Mouse (Mus musculus): ENCODE data around the gene Nmrk2.

DNA sequence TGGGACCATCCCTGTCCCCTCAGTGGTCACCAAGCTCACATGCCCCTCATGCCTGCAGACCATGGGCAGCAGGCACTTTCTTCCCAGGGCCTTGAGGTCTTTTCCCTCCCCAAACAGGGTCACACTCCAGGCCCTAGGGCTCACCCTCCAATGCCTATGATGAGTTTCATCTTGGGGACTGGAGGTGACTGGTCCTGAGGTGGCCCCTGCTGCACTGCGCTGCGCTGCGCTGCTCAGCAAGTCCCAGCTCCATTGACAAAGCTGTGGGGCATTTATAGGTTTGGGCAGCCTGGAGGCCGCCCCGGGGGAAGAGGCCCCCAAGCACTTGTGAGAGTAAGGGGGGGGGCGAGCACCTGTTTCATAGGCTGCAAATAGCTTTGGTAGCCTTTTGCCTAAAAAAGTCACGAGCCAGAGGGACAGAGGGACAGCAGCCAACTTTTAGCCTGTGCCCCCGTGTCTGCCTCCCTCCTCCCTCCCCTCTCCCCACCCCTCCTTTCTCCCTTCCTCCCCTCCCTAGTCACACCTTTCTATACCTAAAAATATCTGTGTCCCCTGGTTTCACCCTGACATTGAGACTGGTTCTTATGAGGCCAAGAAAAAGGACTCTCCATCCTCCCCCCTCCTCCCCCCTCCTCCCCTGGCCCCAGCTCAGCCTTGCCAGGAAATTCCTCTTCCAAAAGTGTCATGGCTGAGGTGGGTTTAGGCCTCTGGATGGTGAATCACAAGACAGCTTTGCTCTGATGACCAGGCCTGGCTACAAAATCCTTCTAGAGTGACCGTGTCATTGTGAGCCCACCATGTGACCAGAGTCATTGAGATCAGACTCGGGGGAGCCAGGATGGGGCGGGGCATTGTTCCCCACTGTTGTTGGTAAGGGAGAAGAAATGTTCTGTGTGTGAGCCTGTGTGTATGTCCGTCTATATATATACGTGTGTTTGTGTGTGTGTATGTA is at the start of gene Nmrk2:
- TF ChIP-seq CTCF (conservative IDR thresholded peaks at IDR 0.05; ENCODE audit: low read length) (no peak), NANOG (IDR thresholded peaks at IDR 0.05; ENCODE audit: borderline replicate concordance, low read length) (no peak)

Measured in E14TG2a.4 (cell line).